Mouse (Mus musculus) brain, embryonic 14.5 days (tissue): Measurements from ENCODE around the gene Hnrnpu.

Source experiments
- CTCF ChIP-seq: fragments of 200-500 bp; IDR thresholded peaks from 2 replicates; pipeline ENCODE4 v1.5.1; 2012; ENCODE audit warnings: inconsistent platforms, mild to moderate bottlenecking, moderate library complexity, borderline replicate concordance; ENCODE audit not compliant: insufficient read depth, insufficient read length; ENCODE audit errors: extremely low read depth
- POLR2A ChIP-seq: fragments of 200-500 bp; IDR thresholded peaks from 2 replicates; pipeline ENCODE4 v1.6.1; 2012; ENCODE audit warnings: mild to moderate bottlenecking, inconsistent platforms, borderline replicate concordance; ENCODE audit not compliant: poor library complexity, insufficient read depth, insufficient read length, severe bottlenecking; ENCODE audit errors: extremely low read depth

- TF ChIP-seq POLR2A (no peak), CTCF (no peak)
Observed at GRCm38 (mm10) chr1:178320038-178320722, 17.4 kb downstream of the Hnrnpu start.
